Mouse (Mus musculus) myocyte (in vitro differentiated cells): Measurements from ENCODE around the gene Cd248.

ENCODE experiments used
- CEBPB ChIP-seq: IDR thresholded peaks from 2 replicates; pipeline ENCODE4 v1.6.1; 2011; ENCODE audit warnings: mild to moderate bottlenecking, moderate library complexity; ENCODE audit not compliant: poor library complexity, insufficient read depth, severe bottlenecking
- E2F4 ChIP-seq: IDR thresholded peaks from one replicate; pipeline ENCODE4 v1.6.1; 2011; ENCODE audit warnings: mild to moderate bottlenecking, control low read depth, moderate library complexity; ENCODE audit not compliant: insufficient read depth
- MAX ChIP-seq: IDR thresholded peaks from one replicate; pipeline ENCODE4 v1.6.1; 2011; ENCODE audit warnings: low read depth, mild to moderate bottlenecking, control low read depth
- MYOD1 ChIP-seq, 3 experiments: IDR thresholded peaks; one replicate each; pipeline ENCODE4 v1.6.1; 2011; ENCODE audit warnings: control low read depth in 2 of 3, low read depth in 2 of 3, mild to moderate bottlenecking in 2 of 3, moderate library complexity in 1 of 3; ENCODE audit not compliant: insufficient read length in 2 of 3, control insufficient read depth in 1 of 3
- MYOG ChIP-seq, 3 experiments: IDR thresholded peaks; one replicate each; pipeline ENCODE4 v1.6.1; 2011; ENCODE audit warnings: control low read depth in 2 of 3, low read depth in 2 of 3, mild to moderate bottlenecking in 2 of 3; ENCODE audit not compliant: insufficient read length in 2 of 3, control insufficient read depth in 1 of 3, insufficient read depth in 1 of 3
- POLR2A ChIP-seq: IDR thresholded peaks from one replicate; pipeline ENCODE4 v1.6.1; 2011; ENCODE audit warnings: low read depth, mild to moderate bottlenecking, control low read depth, moderate library complexity; ENCODE audit not compliant: insufficient read length
- POLR2AphosphoS2 ChIP-seq: IDR thresholded peaks from one replicate; pipeline ENCODE4 v1.6.1; 2011; ENCODE audit warnings: low read depth, control low read depth; ENCODE audit not compliant: insufficient read length
- REST ChIP-seq: IDR thresholded peaks from one replicate; pipeline ENCODE4 v1.6.1; 2011; ENCODE audit warnings: mild to moderate bottlenecking, control low read depth, moderate library complexity; ENCODE audit not compliant: insufficient read depth, insufficient read length
- TCF12 ChIP-seq: IDR thresholded peaks from one replicate; pipeline ENCODE4 v1.6.1; 2011; ENCODE audit warnings: mild to moderate bottlenecking, control low read depth; ENCODE audit not compliant: poor library complexity, insufficient read depth, severe bottlenecking
- TCF3 ChIP-seq: IDR thresholded peaks from one replicate; pipeline ENCODE4 v1.6.1; 2011; ENCODE audit warnings: low read depth, control low read depth; ENCODE audit not compliant: insufficient read length
- USF1 ChIP-seq: IDR thresholded peaks from one replicate; pipeline ENCODE4 v1.6.1; 2011; ENCODE audit warnings: low read depth, mild to moderate bottlenecking, control low read depth, moderate library complexity

DNA sequence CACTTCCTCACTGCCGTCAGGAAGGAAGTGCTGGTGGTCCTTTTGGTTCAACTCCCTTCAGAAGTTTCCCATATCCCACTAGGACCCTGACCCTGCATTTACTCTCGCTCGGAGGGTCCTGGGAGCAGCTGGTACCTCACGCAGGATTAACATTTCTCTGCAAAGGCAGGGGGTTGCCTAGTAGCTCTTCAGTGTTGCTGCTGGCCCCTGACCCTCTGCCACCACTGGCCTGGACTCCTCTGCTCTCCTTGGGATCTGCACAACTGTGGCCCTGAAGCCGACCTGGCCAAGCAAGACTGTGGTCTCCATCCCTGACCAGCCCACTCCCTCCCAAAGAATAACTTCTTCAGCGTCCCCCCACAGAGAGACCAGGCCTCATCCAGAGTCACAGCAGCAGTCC lies 18.6 kb upstream of the Cd248 start:
- TF ChIP-seq POLR2AphosphoS2: no peak
- no peak for TF ChIP-seq MAX
- no peak for TF ChIP-seq POLR2A
- TF ChIP-seq USF1: no peak
- no peak for TF ChIP-seq E2F4
- no peak for TF ChIP-seq TCF12
- no peak for TF ChIP-seq MYOG (IDR thresholded peaks at IDR 0.05; ENCODE audit: control insufficient read depth in 1 of 3, insufficient read depth in 1 of 3, insufficient read length in 2 of 3, low read depth in 2 of 3)
- TF ChIP-seq REST: no peak
- no peak for TF ChIP-seq CEBPB
- TF ChIP-seq MYOD1 (IDR thresholded peaks at IDR 0.05; ENCODE audit: control insufficient read depth in 1 of 3, insufficient read length in 2 of 3, low read depth in 2 of 3): no peak
- TF ChIP-seq TCF3: no peak
